19 mouse cellular contexts compared by ENCODE assay signal in genomic region chr19:58075252-58075651, GRCm38 (mm10).
"Had no signal": no experiment of that assay in that cellular context is flagged by ENCODE, and none has a peak within 500 bp of the region (broad histone marks: within the 10 kb centered on the region; RNA-seq: fewer than 3 reads in every experiment).

No protein-coding gene starts in this region.

- H3K4me1 ChIP-seq: lung, embryonic 15.5 days had no signal

- H3K27me3 ChIP-seq: lung, embryonic 15.5 days; midbrain, embryonic 13.5 days; midbrain, embryonic 15.5 days; neural tube, embryonic 13.5 days; neural tube, embryonic 15.5 days had no signal

- H3K4me3 ChIP-seq: lung, embryonic 15.5 days; midbrain, embryonic 10.5 days; midbrain, embryonic 13.5 days; midbrain, embryonic 15.5 days; myocyte; neural tube, embryonic 13.5 days; neural tube, embryonic 15.5 days had no signal

- H3K36me3 ChIP-seq: lung, embryonic 15.5 days; midbrain, embryonic 10.5 days; midbrain, embryonic 13.5 days; midbrain, embryonic 15.5 days; neural tube, embryonic 13.5 days; neural tube, embryonic 15.5 days had no signal

- H3K9ac ChIP-seq: liver, postnatal 0 days; lung, embryonic 15.5 days; midbrain, embryonic 13.5 days; midbrain, embryonic 15.5 days; neural tube, embryonic 13.5 days; neural tube, embryonic 15.5 days had no signal

- ATAC-seq: liver, postnatal 0 days; lung, postnatal 0 days; midbrain, embryonic 13.5 days; midbrain, embryonic 15.5 days had no signal

- H3K9me3 ChIP-seq: lung, embryonic 15.5 days; midbrain, embryonic 10.5 days; midbrain, embryonic 13.5 days; midbrain, embryonic 15.5 days; neural tube, embryonic 13.5 days; neural tube, embryonic 15.5 days had no signal

- H3K4me2 ChIP-seq: lung, embryonic 15.5 days; midbrain, embryonic 13.5 days; midbrain, embryonic 15.5 days; neural tube, embryonic 13.5 days; neural tube, embryonic 15.5 days had no signal

- DNase-seq: liver, postnatal 0 days; lung, adult 2 months; lung, postnatal 4 days; retina, postnatal 1 day; right cerebral cortex, adult 18-20 months; right cerebral cortex, postnatal 25 days; right cerebral cortex, postnatal 4 days; spleen, adult 18-20 months; thymus, adult 18-20 months; thymus, postnatal 14 days; thymus, postnatal 36 days had no signal

- H3K27ac ChIP-seq: lung, embryonic 15.5 days; midbrain, embryonic 10.5 days; midbrain, embryonic 13.5 days; midbrain, embryonic 15.5 days; neural tube, embryonic 15.5 days had no signal
